Mouse (Mus musculus): ENCODE measurements around the gene Tfrc.

DNA sequence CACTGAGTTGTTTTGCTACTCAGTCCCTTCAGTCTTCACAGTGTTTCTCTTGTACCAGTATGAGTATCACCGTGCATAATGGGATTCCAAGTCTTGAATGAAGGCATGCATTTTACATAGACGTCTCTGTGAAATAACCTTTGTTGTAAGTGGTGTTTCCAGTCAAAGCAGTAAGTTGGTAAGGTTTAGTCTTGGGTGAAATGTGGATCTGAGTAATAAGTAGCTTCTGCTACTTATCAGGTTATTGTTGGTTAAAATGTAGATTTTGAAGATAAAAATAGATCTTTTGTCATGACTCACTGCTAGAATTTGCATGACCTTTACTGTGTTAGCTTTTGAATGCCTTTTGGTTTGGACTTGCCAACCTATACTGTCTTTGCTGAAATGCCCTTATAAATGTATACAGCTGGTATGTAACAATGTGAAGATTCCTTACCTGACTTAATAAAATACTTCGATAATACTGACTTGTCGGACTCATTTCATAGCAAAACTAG lies 23.7 kb downstream of the Tfrc start:
- TF ChIP-seq CTCF (IDR thresholded peaks at IDR 0.05; ENCODE audit: low read depth, low read length) (no peak), POLR2A (IDR thresholded peaks at IDR 0.05; ENCODE audit: extremely low read depth, insufficient read depth, low read length) (no peak)
